Mouse (Mus musculus): Measurements from ENCODE around the gene Npnt. TPM values are rescaled to one million over a fixed set of nuclear protein-coding genes. Genes with fewer than 3 reads are reported as not detected.

Npnt gene
- polyA plus RNA-seq, 1 experiment from 2014 or later: 102 TPM

- Histone ChIP-seq H3K36me3 (ENCODE audit: control insufficient read depth, insufficient read depth, low read length) (no peaks in the 10 kb centered on the region), H3K4me2 (replicated peaks; ENCODE audit: low read depth, low read length) (no peak overlapping the region), H3K4me1 (ENCODE audit: control insufficient read depth, insufficient read depth, low read length) (no peaks in the 10 kb centered on the region), H3K9me3 (ENCODE audit: control insufficient read depth, low read length) (no peaks in the 10 kb centered on the region), H3K4me3 (ENCODE audit: low read length) (no peak overlapping the region), H3K27ac (ENCODE audit: low read depth, low read length) (0 out of 2 replicates have a peak overlapping the region, but pooled peaks have one; percentile 33), H3K27me3 (ENCODE audit: control insufficient read depth, insufficient read depth, low read length) (no peaks in the 10 kb centered on the region), H3K9ac (ENCODE audit: low read depth, low read length) (no peak overlapping the region)
- no peak for ATAC-seq (ENCODE audit: low FRiP score, low TSS enrichment)
- WGBS: 81% methylated on average over 13 of the region's 13 CpGs
These were observed 86.2 kb downstream of the Npnt start for GRCm38 (mm10) chr3:132863843-132864242.

- no peaks in the 10 kb centered on the region for H3K36me3 ChIP-seq (ENCODE audit: control insufficient read depth, insufficient read depth, low read length)
- ATAC-seq (ENCODE audit: low FRiP score, low TSS enrichment): no peak
- WGBS: 72% methylated on average over 8 of the region's 8 CpGs
- H3K9me3 ChIP-seq (ENCODE audit: control insufficient read depth, low read length): no peaks in the 10 kb centered on the region
- no peak overlapping the region for H3K4me3 ChIP-seq (ENCODE audit: low read length)
- no peaks in the 10 kb centered on the region for H3K27me3 ChIP-seq (ENCODE audit: control insufficient read depth, insufficient read depth, low read length)
- no peak overlapping the region for H3K9ac ChIP-seq (ENCODE audit: low read depth, low read length)
- H3K27ac ChIP-seq (ENCODE audit: low read depth, low read length): no peak overlapping the region
- no peak overlapping the region for H3K4me2 ChIP-seq (replicated peaks; ENCODE audit: low read depth, low read length)
- H3K4me1 ChIP-seq (ENCODE audit: control insufficient read depth, insufficient read depth, low read length): peaks cover 4% of the 10 kb centered on the region
These were observed 89.3 kb downstream of the Npnt start for GRCm38 (mm10) chr3:132860796-132861195.

DNA sequence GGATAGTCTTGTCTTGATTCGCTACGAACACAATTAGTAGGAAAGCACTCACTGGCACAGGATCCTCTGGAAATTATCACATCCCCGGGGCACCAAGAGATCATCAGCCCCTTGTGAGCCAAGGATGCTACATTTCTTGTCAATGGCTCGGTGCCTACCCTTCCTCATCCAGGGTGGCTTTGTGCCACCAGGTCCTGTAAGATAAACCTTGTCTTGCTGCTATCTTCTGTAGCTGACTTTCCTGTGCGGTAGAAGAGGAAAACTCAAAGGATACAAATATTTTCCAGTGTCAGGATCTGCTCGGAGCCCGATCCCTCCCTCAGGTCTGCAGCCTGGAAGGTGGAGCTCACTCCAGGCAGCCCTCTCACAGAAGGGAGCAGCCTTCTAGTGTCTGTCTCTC, 90.5 kb downstream of the Npnt start:
- H3K9me3 ChIP-seq (ENCODE audit: control insufficient read depth, low read length): no peaks in the 10 kb centered on the region
- H3K27me3 ChIP-seq (ENCODE audit: control insufficient read depth, insufficient read depth, low read length): no peaks in the 10 kb centered on the region
- no peaks in the 10 kb centered on the region for H3K36me3 ChIP-seq (ENCODE audit: control insufficient read depth, insufficient read depth, low read length)
- H3K4me2 ChIP-seq (replicated peaks; ENCODE audit: low read depth, low read length): no peak overlapping the region
- H3K27ac ChIP-seq (ENCODE audit: low read depth, low read length): no peak overlapping the region
- H3K4me1 ChIP-seq (ENCODE audit: control insufficient read depth, insufficient read depth, low read length): peaks cover 4% of the 10 kb centered on the region
- WGBS: 86% methylated on average over 7 of the region's 7 CpGs
- no peak overlapping the region for H3K4me3 ChIP-seq (ENCODE audit: low read length)
- ATAC-seq (ENCODE audit: low FRiP score, low TSS enrichment): no peak
- no peak overlapping the region for H3K9ac ChIP-seq (ENCODE audit: low read depth, low read length)

DNA sequence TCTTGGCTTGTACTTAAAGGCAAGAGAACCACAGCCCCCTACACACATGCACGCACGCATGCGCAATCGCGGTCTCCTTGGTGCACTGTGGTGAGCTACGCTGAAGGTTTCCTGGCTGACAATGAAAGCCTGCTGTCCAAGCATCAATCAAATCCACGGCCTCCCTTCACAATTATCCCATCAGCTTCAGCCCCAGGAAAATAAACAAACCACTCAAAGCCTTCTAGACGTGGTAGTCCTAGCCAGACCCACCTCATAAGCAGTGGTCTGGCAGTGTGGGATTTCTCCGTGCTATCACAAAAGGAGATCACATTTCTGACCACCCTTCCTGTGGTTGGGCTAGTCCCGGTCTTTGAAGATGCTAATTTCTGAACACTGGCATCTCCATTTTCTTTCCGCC, 91.2 kb downstream of the Npnt start:
- H3K27ac ChIP-seq (ENCODE audit: low read depth, low read length): no peak overlapping the region
- 0 out of 2 replicates have a peak, but pooled peaks cover 2% of the 10 kb centered on the region for H3K27me3 ChIP-seq (ENCODE audit: control insufficient read depth, insufficient read depth, low read length)
- peaks cover 4% of the 10 kb centered on the region for H3K4me1 ChIP-seq (ENCODE audit: control insufficient read depth, insufficient read depth, low read length)
- H3K4me2 ChIP-seq (replicated peaks; ENCODE audit: low read depth, low read length): no peak overlapping the region
- no peak overlapping the region for H3K9ac ChIP-seq (ENCODE audit: low read depth, low read length)
- no peak overlapping the region for H3K4me3 ChIP-seq (ENCODE audit: low read length)
- no peak for ATAC-seq (ENCODE audit: low FRiP score, low TSS enrichment)
- WGBS: 59% methylated on average over 11 of the region's 11 CpGs
- no peaks in the 10 kb centered on the region for H3K9me3 ChIP-seq (ENCODE audit: control insufficient read depth, low read length)
- no peaks in the 10 kb centered on the region for H3K36me3 ChIP-seq (ENCODE audit: control insufficient read depth, insufficient read depth, low read length)

DNA sequence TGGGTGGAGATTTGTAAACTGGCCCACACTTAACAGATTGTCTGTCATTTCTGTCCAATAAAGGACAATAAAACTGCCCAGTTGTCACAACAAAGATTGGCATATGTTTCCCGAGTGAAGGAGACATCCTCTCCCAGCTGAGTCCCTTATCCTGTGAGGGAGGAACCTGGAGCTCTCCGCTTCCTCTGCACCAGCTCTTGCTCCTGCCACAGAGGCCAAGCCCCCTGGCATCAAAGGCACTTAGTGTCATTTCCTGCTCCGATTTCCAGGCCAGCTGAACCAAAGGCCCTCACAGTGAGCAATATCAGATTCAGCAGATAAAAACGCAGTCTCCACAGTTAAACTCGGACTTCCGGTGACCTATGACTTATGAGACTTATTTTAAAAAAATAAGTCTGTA, 93.4 kb downstream of the Npnt start:
- peaks cover 4% of the 10 kb centered on the region for H3K4me1 ChIP-seq (ENCODE audit: control insufficient read depth, insufficient read depth, low read length)

DNA sequence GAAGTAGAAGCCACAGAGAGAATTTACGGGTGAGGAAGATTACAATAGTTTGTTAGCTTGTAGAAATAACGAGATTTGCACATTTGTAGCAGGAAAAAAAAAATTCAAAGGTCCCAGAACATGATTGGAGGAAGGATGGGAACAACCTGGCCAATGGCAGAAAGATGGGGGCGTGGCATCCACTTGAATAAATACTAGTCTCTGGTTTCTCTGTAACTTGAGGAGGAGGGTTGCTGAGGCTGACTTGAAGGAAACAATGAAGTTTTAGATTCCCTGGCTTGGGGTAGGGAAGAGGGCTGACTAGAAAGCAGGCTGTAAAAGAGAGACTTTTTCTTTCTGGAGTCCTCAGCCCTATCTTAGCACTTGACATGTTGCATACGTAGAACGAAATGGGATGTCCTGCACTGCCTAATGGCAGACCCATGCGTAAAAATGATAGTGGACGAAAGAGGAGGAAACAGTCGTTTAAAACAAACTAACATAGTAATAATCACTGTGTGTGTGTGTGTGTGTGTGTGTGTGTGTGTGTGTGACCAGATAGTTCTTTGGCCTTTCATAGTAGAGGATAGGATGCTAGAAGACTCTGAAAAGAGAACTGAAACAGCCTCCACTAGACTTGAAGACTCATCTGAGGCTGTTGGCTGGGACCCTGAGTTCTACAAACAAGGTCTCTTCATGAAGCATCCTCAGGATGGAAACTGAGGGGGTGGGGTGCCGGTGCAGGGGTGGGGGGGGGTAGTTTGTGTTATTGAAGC, 94.5 kb downstream of the Npnt start:
- H3K27ac ChIP-seq (ENCODE audit: low read depth, low read length): no peak overlapping the region; the same call in 1 of the 2 replicates
- H3K4me2 ChIP-seq (replicated peaks; ENCODE audit: low read depth, low read length): no peak overlapping the region; the same call in 1 of the 2 replicates
- H3K36me3 ChIP-seq (ENCODE audit: control insufficient read depth, insufficient read depth, low read length): no peaks in the 10 kb centered on the region

More for the DNA sequence above, 93.4 kb downstream of the Npnt start:
- Histone ChIP-seq H3K27ac (ENCODE audit: low read depth, low read length) (no peak overlapping the region), H3K4me3 (ENCODE audit: low read length) (no peak overlapping the region), H3K36me3 (ENCODE audit: control insufficient read depth, insufficient read depth, low read length) (no peaks in the 10 kb centered on the region), H3K9ac (ENCODE audit: low read depth, low read length) (no peak overlapping the region), H3K9me3 (ENCODE audit: control insufficient read depth, low read length) (no peaks in the 10 kb centered on the region), H3K4me2 (replicated peaks; ENCODE audit: low read depth, low read length) (no peak overlapping the region), H3K27me3 (ENCODE audit: control insufficient read depth, insufficient read depth, low read length) (0 out of 2 replicates have a peak, but pooled peaks cover 2% of the 10 kb centered on the region)
- WGBS: 15% methylated on average over 6 of the region's 6 CpGs
- no peak for ATAC-seq (ENCODE audit: low FRiP score, low TSS enrichment)

DNA sequence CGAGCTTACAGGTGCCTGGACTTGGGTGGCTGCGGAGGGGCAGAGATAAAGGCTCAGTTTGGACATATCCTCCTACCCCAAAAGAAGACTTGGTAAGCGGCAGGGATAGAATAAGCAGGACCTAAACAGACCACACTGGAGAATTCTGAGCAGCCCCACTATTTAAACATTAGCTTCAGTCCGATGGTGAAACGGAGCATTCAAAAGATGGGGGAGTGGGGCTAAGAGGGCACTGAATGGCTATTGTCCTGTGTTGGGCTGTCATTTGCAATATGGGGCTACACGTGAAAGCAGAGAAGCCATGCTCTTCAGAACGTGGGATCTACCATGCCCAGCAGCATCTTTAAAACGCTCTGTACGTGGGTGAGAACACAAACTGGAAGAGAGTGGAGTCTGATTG, 95.8 kb downstream of the Npnt start:
- Histone ChIP-seq H3K4me1 (ENCODE audit: control insufficient read depth, insufficient read depth, low read length) (peaks cover 4% of the 10 kb centered on the region), H3K4me3 (ENCODE audit: low read length) (no peak overlapping the region), H3K27me3 (ENCODE audit: control insufficient read depth, insufficient read depth, low read length) (0 out of 2 replicates have a peak, but pooled peaks cover 2% of the 10 kb centered on the region), H3K4me2 (replicated peaks; ENCODE audit: low read depth, low read length) (no peak overlapping the region), H3K27ac (ENCODE audit: low read depth, low read length) (no peak overlapping the region), H3K9ac (ENCODE audit: low read depth, low read length) (no peak overlapping the region), H3K36me3 (ENCODE audit: control insufficient read depth, insufficient read depth, low read length) (no peaks in the 10 kb centered on the region), H3K9me3 (ENCODE audit: control insufficient read depth, low read length) (no peaks in the 10 kb centered on the region)
- no peak for ATAC-seq (ENCODE audit: low FRiP score, low TSS enrichment)
- 79% methylated on average over 9 of the region's 9 CpGs for WGBS

More for the DNA sequence above, 94.5 kb downstream of the Npnt start:
- Histone ChIP-seq H3K27me3 (ENCODE audit: control insufficient read depth, insufficient read depth, low read length) (0 out of 2 replicates have a peak, but pooled peaks cover 2% of the 10 kb centered on the region), H3K9me3 (ENCODE audit: control insufficient read depth, low read length) (no peaks in the 10 kb centered on the region), H3K4me3 (ENCODE audit: low read length) (no peak overlapping the region), H3K4me1 (ENCODE audit: control insufficient read depth, insufficient read depth, low read length) (peaks cover 4% of the 10 kb centered on the region), H3K9ac (ENCODE audit: low read depth, low read length) (no peak overlapping the region)
- peak; percentile 55; the same call in 1 of the 2 replicates for ATAC-seq (ENCODE audit: low FRiP score, low TSS enrichment)
- 48% methylated on average over 9 of the region's 9 CpGs for WGBS

GRCm38 (mm10) chr3:132851841-132852728, 98.0 kb downstream of the Npnt start:
- WGBS: 70% methylated on average over 28 of the region's 28 CpGs
- H3K9me3 ChIP-seq (ENCODE audit: control insufficient read depth, low read length): no peaks in the 10 kb centered on the region
- H3K27ac ChIP-seq (ENCODE audit: low read depth, low read length): no peak overlapping the region
- ATAC-seq (ENCODE audit: low FRiP score, low TSS enrichment): no peak
- no peak overlapping the region for H3K4me2 ChIP-seq (replicated peaks; ENCODE audit: low read depth, low read length)
- no peak overlapping the region for H3K4me3 ChIP-seq (ENCODE audit: low read length)
- H3K4me1 ChIP-seq (ENCODE audit: control insufficient read depth, insufficient read depth, low read length): peaks cover 4% of the 10 kb centered on the region
- H3K27me3 ChIP-seq (ENCODE audit: control insufficient read depth, insufficient read depth, low read length): 0 out of 2 replicates have a peak, but pooled peaks cover 2% of the 10 kb centered on the region
- no peaks in the 10 kb centered on the region for H3K36me3 ChIP-seq (ENCODE audit: control insufficient read depth, insufficient read depth, low read length)
- H3K9ac ChIP-seq (ENCODE audit: low read depth, low read length): no peak overlapping the region

All from kidney, embryonic 14.5 days (tissue).